Mouse (Mus musculus): ENCODE measurements around the gene Rpl36. TPM values are rescaled to one million over a fixed set of nuclear protein-coding genes. Genes with fewer than 3 reads are reported as not detected.
A peak's percentile ranks its signal among the peaks of the same experiment; 100 is the strongest.
"Not testable (repeated sequence)": the region's sequence is repeated elsewhere in the genome, so short reads cannot be mapped to it uniquely, and the experiment has no call there.

The Rpl36 gene
- polyA plus RNA-seq, 1 experiment from 2014 or later: 1,126 TPM

GRCm38 (mm10) chr17:56611861-56612564 lies 1.2 kb upstream of the Rpl36 start:
- no peaks in the 10 kb centered on the region for H3K27me3 ChIP-seq
- peaks cover 34% of the 10 kb centered on the region for H3K36me3 ChIP-seq
- 15% methylated on average over 14 of the region's 14 CpGs for WGBS
- H3K9ac ChIP-seq (replicated peaks): no peak overlapping the region
- peaks cover 40% of the 10 kb centered on the region for H3K4me1 ChIP-seq
- H3K4me3 ChIP-seq: no peak overlapping the region
- no peak overlapping the region for H3K4me2 ChIP-seq (replicated peaks)
- H3K27ac ChIP-seq (replicated peaks): no peak overlapping the region
- H3K9me3 ChIP-seq: no peaks in the 10 kb centered on the region
- ATAC-seq (replicated peaks): no peak

DNA sequence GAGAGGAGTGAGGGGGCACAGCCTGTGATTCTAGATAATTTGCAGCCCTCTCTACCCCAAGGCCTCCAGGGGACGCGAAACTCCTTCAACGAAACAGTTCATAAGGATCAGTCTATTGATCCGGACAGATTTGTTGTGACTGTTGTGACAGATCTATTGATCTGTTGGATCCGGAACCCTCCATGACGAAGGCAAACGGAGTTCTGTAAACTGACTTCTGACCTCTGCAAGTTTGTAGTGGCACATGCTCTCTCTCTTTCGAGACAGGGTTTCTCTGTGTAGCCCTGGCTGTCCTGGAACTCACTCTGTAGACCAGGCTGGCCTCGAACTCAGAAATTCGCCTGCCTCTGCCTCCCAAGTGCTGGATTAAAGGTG lies 664 bp upstream of the Rpl36 start:
- H3K4me3 ChIP-seq; H3K27me3 ChIP-seq; ATAC-seq (replicated peaks); H3K9ac ChIP-seq (replicated peaks); H3K4me2 ChIP-seq (replicated peaks); H3K27ac ChIP-seq (replicated peaks); H3K9me3 ChIP-seq: not testable (repeated sequence)
- peaks cover 32% of the 10 kb centered on the region for H3K36me3 ChIP-seq
- peaks cover 40% of the 10 kb centered on the region for H3K4me1 ChIP-seq
- WGBS: 78% methylated on average over 10 of the region's 10 CpGs

DNA sequence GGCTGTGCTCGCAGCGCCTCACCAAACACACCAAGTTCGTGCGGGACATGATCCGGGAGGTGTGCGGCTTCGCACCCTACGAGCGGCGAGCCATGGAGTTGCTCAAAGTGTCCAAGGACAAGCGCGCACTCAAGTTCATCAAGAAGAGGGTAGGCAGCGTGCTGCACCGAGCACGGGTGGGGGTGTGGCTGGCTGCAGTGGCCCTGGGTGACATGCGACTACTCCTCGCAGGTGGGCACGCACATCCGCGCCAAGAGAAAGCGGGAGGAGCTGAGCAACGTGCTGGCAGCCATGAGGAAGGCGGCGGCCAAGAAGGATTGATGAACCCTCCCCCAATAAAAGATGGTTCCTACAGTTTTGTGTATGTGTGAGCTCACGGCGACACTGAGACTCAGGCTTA lies 677 bp downstream of the Rpl36 start:
- not testable (repeated sequence) for H3K27me3 ChIP-seq; H3K9me3 ChIP-seq; ATAC-seq (replicated peaks)
- under 1% methylated on average over 26 of the region's 26 CpGs for WGBS
- peak overlapping the region; percentile 78 for H3K4me2 ChIP-seq (replicated peaks)
- H3K36me3 ChIP-seq: peaks cover 41% of the 10 kb centered on the region
- peak overlapping the region; percentile 70 for H3K9ac ChIP-seq (replicated peaks)
- H3K4me1 ChIP-seq: peaks cover 31% of the 10 kb centered on the region
- peak overlapping the region; percentile 76 for H3K4me3 ChIP-seq
- H3K27ac ChIP-seq (replicated peaks): peak overlapping the region; percentile 93

DNA sequence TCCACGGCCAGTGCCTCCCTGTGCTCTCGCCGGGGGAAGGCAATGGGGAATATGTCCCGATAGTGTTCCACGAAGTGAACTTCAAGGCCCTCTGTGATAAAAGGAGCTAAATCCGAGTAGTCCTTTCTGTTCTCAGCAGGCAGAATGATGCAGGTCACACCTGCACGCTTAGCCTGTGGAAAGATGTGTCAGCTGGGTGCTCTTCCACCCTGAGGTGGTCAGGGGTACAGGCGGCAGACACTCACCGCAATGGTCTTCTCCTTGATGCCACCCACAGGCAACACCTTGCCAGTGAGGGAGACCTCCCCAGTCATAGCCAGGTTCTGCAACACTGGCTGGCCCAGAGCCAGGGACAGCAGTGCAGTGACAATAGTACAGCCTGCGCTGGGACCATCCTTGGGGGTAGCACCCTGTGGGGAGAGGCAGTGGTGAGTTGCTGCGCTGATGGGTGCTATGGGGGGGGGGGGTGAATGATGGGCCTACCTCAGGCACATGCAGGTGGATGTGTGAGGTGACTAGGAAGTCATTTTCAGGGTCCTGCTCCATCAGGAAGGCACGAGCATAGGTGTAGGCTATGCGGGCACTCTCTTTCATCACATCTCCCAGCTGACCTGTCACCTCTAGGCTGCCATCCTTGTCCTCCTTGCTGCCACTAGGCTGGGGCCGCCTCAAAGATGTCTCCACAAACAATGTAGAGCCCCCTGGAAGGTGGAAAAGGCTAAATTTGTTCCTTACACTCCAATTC lies 1.3 kb downstream of the Rpl36 start:
- H3K27ac ChIP-seq (replicated peaks): 0 out of 2 replicates have a peak overlapping the region, but pooled peaks have one; percentile 31
- 29% methylated on average over 14 of the region's 14 CpGs for WGBS
- peaks cover 46% of the 10 kb centered on the region for H3K36me3 ChIP-seq
- H3K9ac ChIP-seq (replicated peaks): peak overlapping the region; percentile 70
- ATAC-seq (replicated peaks): no peak
- no peaks in the 10 kb centered on the region for H3K9me3 ChIP-seq
- peak overlapping the region; percentile 78 for H3K4me2 ChIP-seq (replicated peaks)
- peak overlapping the region; percentile 76 for H3K4me3 ChIP-seq
- peaks cover 28% of the 10 kb centered on the region for H3K4me1 ChIP-seq
- no peaks in the 10 kb centered on the region for H3K27me3 ChIP-seq

DNA sequence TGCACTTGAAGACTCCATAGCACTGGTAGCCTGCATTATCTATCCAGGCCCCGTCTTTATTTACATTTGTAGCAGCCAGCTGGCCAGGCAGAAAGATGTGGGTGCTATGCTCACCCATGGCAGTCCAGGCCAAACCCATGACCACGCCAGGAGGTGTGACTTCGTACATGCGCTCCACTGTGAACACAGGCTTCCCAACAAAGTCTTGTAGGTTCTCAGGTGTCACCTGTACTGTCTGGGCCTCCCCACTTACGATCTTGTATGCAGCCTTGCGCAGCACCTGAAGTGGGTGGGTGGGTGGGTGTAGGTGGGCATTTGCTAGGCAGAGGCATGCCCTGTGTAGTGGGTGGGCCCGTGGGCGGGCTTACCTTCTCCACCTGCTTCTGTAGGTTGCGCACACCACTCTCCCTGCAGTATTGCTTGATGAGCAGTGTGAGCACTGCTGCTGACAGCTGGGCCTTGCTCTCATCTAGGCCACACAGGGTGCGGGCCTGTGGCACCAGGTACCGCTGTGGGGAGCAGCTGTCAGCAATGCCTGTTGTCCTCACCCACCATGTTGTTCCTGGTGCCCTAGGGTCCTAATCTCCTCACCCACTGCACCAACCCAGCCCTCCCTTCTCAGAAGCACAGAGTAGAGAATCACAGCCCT lies 2.0 kb downstream of the Rpl36 start:
- WGBS: 90% methylated on average over 11 of the region's 11 CpGs
- no peak for ATAC-seq (replicated peaks)
- Histone ChIP-seq H3K27me3 (no peaks in the 10 kb centered on the region), H3K36me3 (peaks cover 53% of the 10 kb centered on the region), H3K27ac (replicated peaks) (no peak overlapping the region), H3K4me1 (peaks cover 24% of the 10 kb centered on the region), H3K4me2 (replicated peaks) (peak overlapping the region; percentile 78; the same call in 1 of the 2 replicates), H3K4me3 (no peak overlapping the region), H3K9me3 (no peaks in the 10 kb centered on the region), H3K9ac (replicated peaks) (0 out of 2 replicates have a peak overlapping the region, but pooled peaks have one; percentile 18)

DNA sequence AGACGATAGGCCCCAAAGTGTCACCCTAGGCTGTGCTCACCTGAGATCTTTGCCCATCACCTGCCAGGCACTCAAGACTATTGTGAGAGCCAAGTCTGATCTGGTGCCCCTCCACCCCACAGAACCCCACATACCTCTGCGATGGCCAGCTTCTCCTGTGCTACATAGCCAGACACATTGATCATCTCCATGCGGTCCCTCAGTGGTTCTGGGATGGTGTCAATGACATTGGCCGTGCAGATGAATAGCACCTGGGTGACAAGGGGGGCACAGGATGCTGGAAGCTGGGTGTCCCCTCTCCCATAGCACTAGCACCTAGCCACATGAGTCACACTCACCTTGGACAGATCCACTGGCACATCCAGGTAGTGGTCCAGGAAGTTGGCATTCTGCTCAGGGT lies 2.6 kb downstream of the Rpl36 start:
- Histone ChIP-seq H3K9ac (replicated peaks) (no peak overlapping the region), H3K4me2 (replicated peaks) (no peak overlapping the region), H3K27ac (replicated peaks) (no peak overlapping the region), H3K4me3 (no peak overlapping the region), H3K4me1 (peaks cover 19% of the 10 kb centered on the region), H3K36me3 (peaks cover 58% of the 10 kb centered on the region), H3K9me3 (no peaks in the 10 kb centered on the region), H3K27me3 (no peaks in the 10 kb centered on the region)
- 86% methylated on average over 4 of the region's 4 CpGs for WGBS
- ATAC-seq (replicated peaks): no peak

- Histone ChIP-seq H3K9ac (replicated peaks) (no peak overlapping the region), H3K36me3 (peaks cover 66% of the 10 kb centered on the region)
- 82% methylated on average over 3 of the region's 3 CpGs for WGBS
Observed at GRCm38 (mm10) chr17:56616725-56617124, 3.5 kb downstream of the Rpl36 start.

GRCm38 (mm10) chr17:56617628-56618027 lies 4.4 kb downstream of the Rpl36 start:
- H3K27me3 ChIP-seq: no peaks in the 10 kb centered on the region
- no peak for ATAC-seq (replicated peaks)
- H3K9me3 ChIP-seq: no peaks in the 10 kb centered on the region
- H3K4me3 ChIP-seq: no peak overlapping the region
- H3K4me1 ChIP-seq: peaks cover 18% of the 10 kb centered on the region
- H3K4me2 ChIP-seq (replicated peaks): no peak overlapping the region
- peaks cover 74% of the 10 kb centered on the region for H3K36me3 ChIP-seq
- no peak overlapping the region for H3K27ac ChIP-seq (replicated peaks)
- WGBS: 90% methylated on average over 8 of the region's 8 CpGs
- H3K9ac ChIP-seq (replicated peaks): no peak overlapping the region

More at GRCm38 (mm10) chr17:56616725-56617124, 3.5 kb downstream of the Rpl36 start:
- Histone ChIP-seq H3K27ac (replicated peaks) (no peak overlapping the region), H3K4me2 (replicated peaks) (no peak overlapping the region), H3K4me3 (no peak overlapping the region), H3K4me1 (peaks cover 18% of the 10 kb centered on the region), H3K9me3 (no peaks in the 10 kb centered on the region), H3K27me3 (no peaks in the 10 kb centered on the region)
- no peak for ATAC-seq (replicated peaks)

DNA sequence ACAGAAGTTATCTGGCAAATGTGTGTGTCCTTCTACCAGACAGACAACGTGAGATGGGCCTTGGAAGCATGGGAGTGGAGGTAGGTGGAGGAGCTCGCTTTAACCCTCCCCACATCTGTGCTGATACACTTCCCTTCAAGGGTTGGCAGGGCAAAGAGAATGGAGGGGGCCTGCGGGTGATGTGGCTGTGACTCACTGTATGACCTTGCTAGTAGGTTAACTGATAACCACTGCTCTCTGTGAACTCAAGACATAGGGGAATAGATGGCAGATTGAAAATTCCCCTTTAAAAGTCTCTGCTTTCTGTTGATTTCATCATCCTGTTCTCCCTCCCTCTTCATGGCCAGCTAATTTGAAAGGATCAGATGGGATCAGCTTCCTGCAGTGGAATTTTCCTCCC lies 12.3 kb downstream of the Rpl36 start:
- Histone ChIP-seq H3K4me2 (replicated peaks) (peak overlapping the region; percentile 89; the same call in 1 of the 2 replicates), H3K36me3 (peaks cover 25% of the 10 kb centered on the region), H3K9me3 (no peaks in the 10 kb centered on the region), H3K9ac (replicated peaks) (0 out of 2 replicates have a peak overlapping the region, but pooled peaks have one; percentile 10), H3K27me3 (peaks cover 3% of the 10 kb centered on the region; the same call in 1 of the 2 replicates), H3K27ac (replicated peaks) (no peak overlapping the region), H3K4me1 (peaks cover 28% of the 10 kb centered on the region), H3K4me3 (peak overlapping the region; percentile 79; the same call in 1 of the 2 replicates)
- 83% methylated on average over 3 of the region's 3 CpGs for WGBS
- ATAC-seq (replicated peaks): no peak

- Histone ChIP-seq H3K4me1 (peaks cover 28% of the 10 kb centered on the region), H3K4me3 (peak overlapping the region; percentile 79), H3K27ac (replicated peaks) (peak overlapping the region; percentile 62), H3K27me3 (peaks cover 3% of the 10 kb centered on the region; the same call in 1 of the 2 replicates), H3K9me3 (no peaks in the 10 kb centered on the region), H3K4me2 (replicated peaks) (peak overlapping the region; percentile 89), H3K36me3 (peaks cover 18% of the 10 kb centered on the region), H3K9ac (replicated peaks) (peak overlapping the region; percentile 77)
- WGBS: under 1% methylated on average over 32 of the region's 32 CpGs
- no peak; the same call in 1 of the 2 replicates for ATAC-seq (replicated peaks)
Observed at GRCm38 (mm10) chr17:56626260-56626659, 13.0 kb downstream of the Rpl36 start.

- Histone ChIP-seq H3K9ac (replicated peaks) (peak within 1 kb of the TSS; percentile 77), H3K4me2 (replicated peaks) (peak within 1 kb of the TSS; percentile 89), H3K27me3 (peaks cover 3% of the 10 kb centered on the region; the same call in 1 of the 2 replicates), H3K27ac (replicated peaks) (peak within 1 kb of the TSS; percentile 62), H3K4me3 (peak within 1 kb of the TSS; percentile 79), H3K4me1 (peaks cover 28% of the 10 kb centered on the region), H3K36me3 (peaks cover 13% of the 10 kb centered on the region), H3K9me3 (no peaks in the 10 kb centered on the region)
- peak; percentile 93 for ATAC-seq (replicated peaks)
- WGBS: under 1% methylated on average over 51 of the region's 51 CpGs
Observed at GRCm38 (mm10) chr17:56626754-56627470, 13.7 kb downstream of the Rpl36 start, which contains the start of gene Lonp1. Gene Lonp1 (minus strand): TSS chr17:56626887.
